Mouse (Mus musculus) megakaryocyte progenitor cell, adult 5-6 weeks (primary cell): Measurements from ENCODE around the gene Slc7a11. TPM values are rescaled to one million over a fixed set of nuclear protein-coding genes. Genes with fewer than 3 reads are reported as not detected.

Source experiments
- ATAC-seq: replicated peaks from 2 replicates; pipeline ENCODE4 v1.8.0; 2016; ENCODE audit warnings: mild to moderate bottlenecking, moderate TSS enrichment, inconsistent platforms; ENCODE audit not compliant: poor library complexity
- total RNA-seq, 2 experiments: library from RNA; stranded (forward) in 1 of 2; stranded (reverse) in 1 of 2; fragments of 157-497, 149-512 nt in 1 of 2; fragments of 200-1000 nt in 1 of 2; gene quantifications; 2 replicates each; pipeline versions ENCODE4 v1.2.3 to v1.2.4; 2015 to 2017

Gene Slc7a11
- total RNA-seq, 2 experiments from 2014 or later = 1.4 to 4.7 TPM

DNA sequence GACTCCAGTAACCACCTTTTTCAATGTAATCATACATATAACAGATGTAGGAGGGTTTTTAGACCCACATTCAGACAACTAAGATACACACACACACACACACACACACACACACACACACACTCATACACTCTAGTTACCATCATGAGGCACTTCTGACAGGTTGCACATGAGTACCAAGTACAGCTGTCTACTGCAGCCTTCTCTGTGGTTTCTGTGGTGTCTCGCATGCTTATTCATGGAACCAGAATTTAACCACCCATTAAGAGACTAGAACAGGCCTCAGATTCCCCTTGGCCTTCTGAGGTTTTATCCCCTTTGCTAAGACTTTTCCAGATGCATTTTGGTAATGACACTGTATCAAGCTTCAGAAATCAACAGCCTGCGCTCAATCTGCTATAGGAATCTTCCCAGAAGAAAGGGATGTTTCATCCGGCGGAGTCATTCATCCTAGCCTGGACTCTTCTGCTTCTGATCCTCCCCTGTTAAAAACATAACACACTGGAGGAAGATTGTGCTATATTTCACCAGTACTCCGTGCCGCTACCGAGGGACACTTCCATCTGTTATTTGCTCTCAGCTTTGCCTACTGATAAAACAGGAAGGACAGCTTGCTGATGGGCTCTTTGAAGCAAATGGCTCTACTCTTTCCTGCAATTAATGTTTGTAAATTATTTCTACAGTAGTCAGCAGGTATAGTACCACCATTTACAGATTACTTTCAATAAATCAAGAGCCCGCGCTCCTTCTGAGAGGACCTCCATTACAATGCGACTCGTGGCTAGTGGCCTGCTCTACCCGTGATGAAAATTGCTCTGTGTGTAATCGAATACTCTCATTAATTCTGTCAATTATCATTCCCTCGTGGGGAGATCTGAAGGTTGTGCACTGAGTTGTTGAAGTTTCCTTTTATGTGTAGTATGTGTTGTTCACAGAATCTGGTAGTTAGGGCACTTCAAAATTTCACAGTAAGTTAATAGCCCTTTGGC is 135.8 kb downstream of the Slc7a11 start:
- ATAC-seq = no peak

DNA sequence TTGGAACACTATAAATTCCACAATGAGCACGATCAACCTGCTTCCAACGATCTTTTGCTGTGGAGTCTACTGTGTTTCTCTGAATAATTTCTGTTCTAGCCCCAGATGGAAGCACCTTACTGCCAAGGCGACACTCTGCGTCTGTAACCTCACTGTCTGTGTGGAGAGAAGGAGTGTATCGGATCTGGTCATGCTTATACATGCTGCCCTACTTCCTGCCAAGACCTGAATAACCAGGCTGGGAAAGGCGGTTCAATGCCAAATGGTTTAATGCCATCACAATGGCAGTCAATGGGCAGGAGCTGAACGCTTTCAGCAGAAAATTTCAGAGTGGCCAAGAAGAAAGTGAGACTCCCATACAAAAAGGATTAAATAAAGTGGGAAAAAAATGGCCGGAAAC is 137.1 kb downstream of the Slc7a11 start:
- ATAC-seq = no peak

DNA sequence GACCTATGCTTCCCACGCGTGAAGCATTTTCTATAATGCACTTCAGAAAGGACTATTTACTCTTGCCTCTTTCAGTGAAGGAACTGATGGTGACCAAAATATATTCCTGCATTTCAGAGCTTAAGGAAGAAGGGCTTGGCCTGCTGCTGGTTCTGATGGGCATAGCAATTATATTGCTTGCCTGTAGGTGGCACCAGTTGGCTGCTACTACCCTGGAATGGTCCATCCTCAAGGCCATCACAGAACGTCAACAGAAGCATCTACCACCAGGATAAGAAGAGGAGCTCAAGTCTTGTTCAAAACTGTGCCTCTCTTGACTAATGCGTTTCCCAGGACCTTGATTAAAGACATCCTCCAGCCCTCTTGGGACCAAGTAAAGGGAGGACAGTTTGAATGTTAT is 139.3 kb downstream of the Slc7a11 start:
- ATAC-seq = peak; percentile 83

DNA sequence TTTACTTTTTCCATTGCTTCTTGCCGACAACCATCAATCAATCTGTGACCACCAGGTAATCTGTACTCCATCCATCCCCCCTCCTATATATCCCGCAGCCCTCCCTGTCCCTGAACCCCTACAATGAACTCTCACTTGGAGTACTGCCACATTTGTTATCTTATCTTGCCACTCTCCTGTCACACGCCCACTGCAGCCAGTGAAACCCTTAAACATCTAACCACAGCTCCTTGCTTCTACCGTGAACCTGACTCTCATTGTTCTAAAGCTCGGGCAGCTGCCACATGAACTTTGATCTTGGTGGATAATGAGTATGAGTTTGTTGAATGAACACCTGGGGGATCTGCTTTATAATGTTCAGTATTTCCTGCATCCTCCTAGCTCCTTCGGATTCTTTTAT is 140.8 kb downstream of the Slc7a11 start:
- no peak for ATAC-seq

DNA sequence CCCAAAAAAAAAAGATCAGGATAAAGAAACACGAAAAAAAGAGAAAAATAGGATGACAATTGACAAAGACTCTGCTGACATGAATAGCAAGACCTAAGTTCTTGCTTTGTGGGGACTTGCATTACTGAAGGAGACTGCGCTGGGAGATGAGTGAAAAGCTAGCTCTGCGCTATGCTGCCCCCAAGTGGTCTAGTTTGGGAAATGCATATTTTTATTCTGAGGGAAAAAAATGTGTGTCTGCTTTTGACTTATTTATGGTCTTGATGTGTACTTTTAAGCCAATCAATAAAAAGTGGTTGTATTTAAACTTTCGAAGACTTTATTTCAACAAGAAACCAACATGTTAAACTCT is 142.5 kb downstream of the Slc7a11 start:
- peak; percentile 85 for ATAC-seq

DNA sequence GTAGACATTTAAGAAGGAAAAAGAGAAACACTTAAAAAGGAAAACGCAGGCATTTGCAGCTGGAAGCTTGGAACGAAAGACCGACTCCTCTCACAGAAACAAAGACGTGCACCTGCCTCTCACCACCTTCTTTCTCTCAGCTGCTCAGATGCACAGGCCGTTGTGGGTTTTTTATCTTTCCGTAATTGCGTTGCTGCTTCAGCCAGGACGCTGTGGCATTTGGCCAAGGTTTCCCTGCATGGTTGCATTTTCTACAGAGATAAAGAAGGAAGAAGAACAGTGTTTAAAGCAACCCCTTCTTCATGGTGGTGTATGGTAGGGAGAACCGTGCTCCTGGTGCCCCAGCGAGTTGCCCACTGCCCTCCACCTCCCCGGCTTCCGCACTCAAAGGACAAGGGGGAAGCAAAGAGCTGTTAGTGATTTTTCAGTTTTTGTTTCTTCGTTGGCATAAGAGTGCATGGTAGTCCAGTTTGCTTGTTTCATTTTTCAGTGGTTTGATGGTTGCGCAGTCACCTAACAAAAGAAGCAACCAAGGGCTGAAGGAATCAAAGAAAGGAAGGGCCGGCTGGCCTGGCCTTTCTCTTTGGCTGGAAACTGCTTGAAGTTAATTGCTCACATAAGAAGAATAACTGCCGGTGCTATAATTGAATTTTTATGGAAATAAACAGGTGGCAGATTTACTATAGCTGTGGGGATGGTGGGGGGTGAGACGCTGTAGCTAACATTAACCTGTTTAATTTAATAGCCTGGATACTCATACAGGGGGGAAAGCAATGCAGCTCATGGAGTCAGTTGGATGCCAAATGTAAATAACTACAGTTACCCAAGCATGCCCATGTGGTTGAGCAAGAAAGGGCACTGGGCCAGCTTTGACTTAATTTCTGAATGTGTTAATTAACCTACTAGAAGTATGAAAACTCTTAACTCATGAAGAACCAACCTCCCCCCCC is 143.1 kb downstream of the Slc7a11 start:
- ATAC-seq = no peak

DNA sequence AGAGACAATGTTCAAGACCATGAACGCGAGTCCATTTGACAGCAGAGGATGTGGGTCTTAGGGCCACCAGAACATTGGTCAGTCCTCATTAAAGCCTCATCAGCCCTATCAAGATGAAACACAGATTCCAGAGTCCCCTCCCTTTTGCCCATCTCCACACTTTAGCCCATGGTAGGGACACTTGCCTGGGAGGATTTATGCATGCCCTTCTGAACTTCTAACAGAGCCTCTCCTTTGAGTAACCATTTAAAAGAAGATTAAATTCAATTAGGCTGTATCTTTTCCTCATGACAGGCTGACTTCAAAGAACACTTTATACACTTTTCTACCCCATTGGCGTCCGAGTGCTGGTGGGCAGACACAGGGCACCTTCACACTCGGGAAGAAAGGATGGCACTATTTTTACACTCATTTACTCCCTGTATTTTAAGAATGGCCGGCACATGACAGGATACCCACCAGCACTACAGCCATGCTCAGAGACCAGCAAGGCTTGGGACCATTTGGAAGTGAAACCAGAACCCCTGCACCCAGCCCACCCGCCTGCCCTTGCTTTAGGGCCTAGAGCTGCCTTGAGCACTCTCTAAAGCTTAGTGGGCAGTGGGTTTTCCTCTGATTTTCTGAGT is 144.9 kb downstream of the Slc7a11 start:
- ATAC-seq = no peak

DNA sequence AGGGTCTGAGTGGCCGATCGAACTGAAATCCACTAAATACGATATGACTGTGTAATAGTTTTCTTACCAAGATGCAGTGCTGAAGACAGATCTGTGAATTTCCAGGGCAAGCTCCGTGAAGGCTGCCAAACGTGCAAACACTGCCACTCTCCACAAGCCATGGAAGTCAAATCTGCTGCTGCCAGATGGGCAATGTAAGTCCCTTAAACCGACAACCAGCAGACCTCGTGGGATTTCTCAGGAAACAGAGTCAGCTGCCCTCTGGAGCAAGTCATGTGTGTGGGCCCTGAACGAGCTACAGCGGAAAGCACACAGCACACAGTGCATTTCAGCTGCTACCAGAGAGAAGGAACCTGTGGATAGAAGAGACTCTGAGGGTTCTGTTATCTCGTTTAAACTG is 146.5 kb downstream of the Slc7a11 start:
- ATAC-seq = no peak

DNA sequence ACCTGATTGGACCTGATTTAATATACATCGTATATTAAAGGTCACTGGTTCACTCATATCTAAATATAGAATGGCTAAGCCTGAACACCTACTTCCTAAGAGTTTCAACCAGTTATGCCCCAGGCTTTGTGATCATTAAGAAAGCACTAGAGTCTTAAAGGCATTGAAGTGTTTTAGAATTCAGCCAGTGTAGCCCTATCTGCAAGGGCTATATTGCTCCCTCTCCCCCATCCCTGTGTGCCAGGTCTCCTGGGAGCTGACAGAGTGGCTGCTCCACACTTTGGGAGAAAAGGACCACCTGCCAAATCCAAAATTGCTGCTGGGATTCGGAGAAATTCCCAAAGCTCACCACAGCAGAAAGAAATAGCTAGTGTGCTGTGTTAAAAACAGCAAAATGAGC is 168.4 kb downstream of the Slc7a11 start:
- ATAC-seq = no peak

DNA sequence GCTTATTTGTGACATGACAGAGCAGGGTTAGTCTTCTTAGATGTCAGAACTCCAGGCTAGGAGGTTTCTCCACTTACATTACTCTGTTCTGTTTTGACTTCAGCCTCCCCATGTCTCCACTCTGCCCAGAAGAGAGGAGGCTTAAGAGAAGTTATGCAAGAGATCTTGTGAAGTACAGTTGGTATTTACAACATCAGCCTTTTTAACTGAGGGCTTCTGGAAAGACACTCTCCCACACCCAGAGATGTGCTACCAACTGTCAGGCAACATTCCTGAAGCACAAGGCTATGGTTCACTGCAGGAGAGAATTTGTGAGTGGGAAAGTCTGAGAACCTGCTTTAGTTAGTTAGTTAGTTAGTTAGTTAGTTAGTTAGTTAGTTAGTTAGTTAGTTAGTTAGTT is 171.2 kb downstream of the Slc7a11 start:
- ATAC-seq = no peak

DNA sequence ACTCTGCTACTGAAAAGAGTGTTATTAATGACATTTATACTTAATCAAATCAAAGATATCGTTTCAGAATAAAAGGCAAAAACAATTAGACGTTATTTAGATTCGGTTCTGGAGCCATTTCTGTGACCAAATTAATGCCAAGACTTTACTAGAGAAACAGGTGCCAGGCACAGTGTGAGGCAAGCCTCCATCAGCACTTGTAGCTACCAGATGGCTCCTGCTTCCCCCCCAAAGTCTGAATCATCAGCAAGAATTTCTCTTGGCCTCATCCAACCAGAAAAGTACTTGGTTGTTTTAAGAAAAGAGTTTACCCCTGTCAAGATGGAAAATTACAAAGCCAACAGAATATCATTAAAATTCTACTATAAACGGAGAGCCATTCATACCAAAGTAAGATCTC is 173.7 kb downstream of the Slc7a11 start:
- ATAC-seq = no peak

DNA sequence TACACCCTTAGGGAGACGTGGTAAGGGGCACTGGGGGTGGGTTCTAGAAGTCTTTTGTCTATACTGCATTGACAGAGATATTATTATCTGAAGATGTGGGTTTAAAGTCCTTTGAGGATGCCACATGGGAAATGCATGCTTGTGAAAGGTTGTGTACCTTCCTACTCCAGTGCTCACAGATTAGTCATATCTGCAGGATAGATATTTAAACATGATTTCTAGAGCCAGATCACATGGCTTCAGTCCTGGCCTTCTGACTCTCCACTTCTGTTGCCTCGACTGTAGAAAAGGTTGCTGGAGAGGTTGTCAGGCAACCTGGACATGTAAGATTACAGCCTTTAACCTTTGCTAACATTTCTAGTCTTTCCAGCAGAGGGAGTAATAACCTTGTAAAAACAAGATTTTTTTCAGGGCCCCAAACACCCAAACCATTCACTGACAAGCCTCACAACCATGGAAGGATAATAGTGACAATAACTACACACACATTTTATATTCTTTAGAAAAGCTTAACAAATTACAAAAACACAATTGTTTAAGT is 180.8 kb downstream of the Slc7a11 start:
- no peak for ATAC-seq

DNA sequence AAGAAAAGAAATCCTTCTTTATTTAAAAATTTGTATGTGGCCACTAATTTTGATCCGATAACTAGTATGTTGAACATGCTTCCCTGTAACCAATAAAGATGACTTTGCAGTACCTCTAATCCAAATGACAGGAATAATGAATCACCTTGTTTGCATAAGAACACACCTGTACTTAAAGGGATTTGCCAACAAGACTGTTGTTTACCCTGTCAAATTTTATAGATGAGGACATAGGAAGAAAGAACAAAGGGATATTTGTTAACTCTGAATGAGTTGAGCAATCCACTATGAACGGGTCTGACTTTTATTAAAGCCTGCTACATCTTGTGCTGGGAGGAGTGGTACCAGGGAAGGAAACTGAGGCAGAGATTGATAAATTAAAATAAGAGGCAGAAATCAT is 181.3 kb downstream of the Slc7a11 start:
- ATAC-seq = no peak

DNA sequence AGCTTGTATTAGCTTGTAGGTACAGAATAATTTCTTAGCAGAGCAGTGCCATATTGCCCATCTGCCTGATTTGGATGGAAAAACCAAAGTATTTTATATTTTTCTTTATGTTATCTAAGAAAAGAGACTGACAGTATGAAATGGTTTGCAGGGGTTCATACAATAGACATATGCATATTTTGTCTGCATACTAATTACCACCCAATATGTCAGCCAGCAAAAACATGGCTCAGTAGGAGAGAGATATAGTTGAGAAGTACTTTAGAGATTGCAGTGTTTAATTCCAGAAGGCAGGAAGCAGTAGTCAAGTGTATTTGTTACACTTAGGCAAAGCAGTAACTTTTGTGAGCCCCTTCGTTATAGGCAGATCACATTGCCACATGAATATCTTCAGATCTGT is 182.7 kb downstream of the Slc7a11 start:
- no peak for ATAC-seq

DNA sequence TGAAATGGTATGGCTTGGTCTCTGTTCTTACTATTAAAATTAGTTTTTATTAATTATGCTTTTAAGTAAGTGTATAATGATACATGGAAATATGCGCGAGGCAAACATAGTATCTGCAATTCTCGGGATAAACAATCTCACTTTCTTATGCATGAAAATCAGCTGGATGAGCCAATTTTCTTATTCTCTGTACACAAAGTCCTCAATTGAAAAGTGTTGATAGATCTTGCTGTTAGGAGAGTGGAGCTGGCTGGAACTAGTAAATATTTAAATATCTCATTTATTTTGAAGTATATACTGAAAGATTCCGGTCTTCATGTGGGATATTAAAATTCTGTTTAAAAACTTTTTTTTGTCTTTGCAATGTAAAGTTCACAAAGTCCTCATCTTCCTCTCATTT is 184.6 kb downstream of the Slc7a11 start:
- no peak for ATAC-seq

DNA sequence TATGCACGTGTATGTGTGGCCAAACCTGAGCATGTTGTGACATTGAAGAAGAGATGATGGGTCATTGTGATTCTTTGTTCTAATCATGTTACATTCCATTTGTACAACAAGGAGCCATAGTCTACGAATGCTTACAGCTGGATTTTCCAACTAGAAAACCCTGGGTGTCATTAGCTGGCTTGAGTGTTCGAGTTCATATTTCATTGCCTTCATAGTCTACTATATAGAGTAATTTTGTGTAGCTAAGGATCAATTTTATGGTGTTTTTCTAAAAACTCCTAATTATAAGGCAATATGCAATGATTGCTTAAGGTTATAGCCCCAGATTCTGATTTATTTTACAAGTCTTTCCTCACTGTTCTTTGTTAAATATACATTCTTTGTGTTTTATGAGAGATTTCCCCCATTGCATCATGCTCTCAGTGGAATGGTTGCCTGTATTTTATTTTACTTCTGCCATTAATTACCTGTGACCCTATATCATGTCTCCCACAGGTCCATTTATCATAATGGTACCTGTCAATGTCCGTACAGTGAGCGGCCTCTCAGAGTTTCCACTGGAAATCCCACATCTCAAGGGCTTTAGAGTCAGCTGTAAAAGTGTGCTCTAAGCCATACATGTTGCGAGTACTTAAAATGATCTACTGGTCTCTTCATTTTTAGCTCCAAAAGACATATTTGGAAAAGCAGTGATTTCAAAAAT is 193.7 kb downstream of the Slc7a11 start:
- no peak for ATAC-seq

DNA sequence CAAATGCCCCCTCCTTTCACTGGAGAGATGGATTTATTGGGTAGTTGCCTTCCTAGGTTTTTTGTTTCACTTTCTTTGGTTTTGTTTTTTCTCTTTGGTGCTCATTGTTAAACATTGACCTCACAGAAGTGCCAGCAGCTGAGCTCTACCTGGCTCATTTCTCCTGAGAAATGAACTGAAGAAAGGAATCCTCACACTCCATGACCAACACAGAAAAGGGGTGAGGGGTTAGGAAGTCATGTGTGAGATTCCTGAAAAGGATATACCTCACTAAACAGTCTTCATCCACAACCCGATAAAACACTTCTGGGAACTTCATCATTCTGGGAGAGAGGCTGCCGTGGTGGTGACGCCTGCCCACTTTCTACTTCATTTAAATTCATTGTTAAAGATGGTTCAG is 207.4 kb downstream of the Slc7a11 start:
- ATAC-seq = no peak

DNA sequence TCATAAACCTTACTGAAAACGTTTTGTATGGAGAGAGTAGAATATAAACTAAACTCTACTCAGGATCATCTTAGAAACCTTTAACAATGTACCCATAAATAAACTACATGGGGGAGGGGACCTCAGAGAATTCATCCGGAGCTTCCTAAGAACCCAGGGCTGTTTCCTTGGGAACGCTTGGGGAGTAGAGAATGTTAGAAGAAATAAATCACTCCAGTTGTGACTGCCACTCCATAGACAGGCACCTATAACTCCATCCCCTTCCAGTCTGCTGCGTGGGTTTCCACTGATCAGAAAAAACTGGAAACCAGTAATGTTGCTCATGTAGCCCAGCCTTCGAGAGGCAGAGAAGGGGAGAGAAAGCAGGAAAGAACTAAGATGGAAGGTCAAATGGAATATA is 210.3 kb downstream of the Slc7a11 start:
- no peak for ATAC-seq

DNA sequence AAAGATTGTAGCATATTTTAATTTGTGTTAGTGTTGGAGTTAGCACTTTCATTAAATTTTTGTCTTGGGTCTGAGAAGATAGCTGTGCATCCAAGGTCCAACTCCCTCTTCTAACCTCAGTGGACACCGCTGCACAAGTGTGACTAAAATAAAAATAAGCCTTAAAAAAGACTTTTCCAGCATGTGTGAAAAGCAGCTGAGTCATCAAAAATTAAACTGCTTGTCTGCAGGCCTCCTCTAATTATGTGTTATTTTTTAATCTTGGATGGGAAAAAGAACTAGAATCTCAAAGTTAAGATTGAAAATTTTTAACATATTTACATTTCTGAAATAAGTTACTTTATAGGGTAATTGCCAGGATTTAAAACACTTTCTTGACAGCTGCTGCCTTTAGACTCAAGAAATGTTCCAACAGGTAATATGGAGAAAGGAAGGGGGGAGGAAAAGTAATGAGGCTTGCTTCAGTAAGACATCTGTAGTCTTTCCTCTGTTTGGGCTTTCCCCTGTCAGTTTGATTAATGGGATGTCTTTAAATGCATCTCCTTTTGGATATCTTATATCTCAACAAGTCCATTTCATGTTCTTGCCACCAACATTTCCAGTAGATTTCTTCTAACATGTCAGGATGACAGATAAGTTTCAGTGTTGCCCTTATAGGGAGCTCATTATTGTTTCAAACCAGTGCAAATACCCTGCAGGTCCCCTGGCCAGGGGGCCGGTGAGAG is 218.9 kb downstream of the Slc7a11 start:
- no peak for ATAC-seq

DNA sequence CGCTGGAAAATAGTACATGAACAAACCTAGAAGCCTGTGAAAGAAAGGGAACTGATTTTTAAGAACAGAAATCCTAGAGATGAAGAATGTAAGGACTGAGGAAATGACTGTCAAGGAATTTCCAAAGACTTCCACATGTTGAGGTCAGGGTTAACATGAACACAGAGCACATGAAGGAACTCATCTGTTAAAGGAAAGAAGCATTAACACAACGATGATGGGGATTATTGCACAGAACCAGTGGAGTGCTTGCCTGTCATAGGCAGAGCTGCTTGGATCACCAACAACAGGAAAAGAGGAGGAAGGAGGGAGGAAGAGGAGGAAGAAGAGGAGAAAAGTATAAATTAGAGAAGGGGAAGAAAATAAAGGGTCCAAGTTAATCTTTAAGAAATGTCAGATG is 223.0 kb downstream of the Slc7a11 start:
- ATAC-seq = no peak
